Mouse (Mus musculus): Measurements from ENCODE around the gene Kcnip2. TPM values are rescaled to one million over a fixed set of nuclear protein-coding genes. Genes with fewer than 3 reads are reported as not detected.
A peak's percentile ranks its signal among the peaks of the same experiment; 100 is the strongest.

Gene Kcnip2
- 1.6 and 1.8 TPM in 2 replicates for polyA plus RNA-seq (2015; fragmentation: Nextera tagmentation; extraction: Ambion mirVana)

DNA sequence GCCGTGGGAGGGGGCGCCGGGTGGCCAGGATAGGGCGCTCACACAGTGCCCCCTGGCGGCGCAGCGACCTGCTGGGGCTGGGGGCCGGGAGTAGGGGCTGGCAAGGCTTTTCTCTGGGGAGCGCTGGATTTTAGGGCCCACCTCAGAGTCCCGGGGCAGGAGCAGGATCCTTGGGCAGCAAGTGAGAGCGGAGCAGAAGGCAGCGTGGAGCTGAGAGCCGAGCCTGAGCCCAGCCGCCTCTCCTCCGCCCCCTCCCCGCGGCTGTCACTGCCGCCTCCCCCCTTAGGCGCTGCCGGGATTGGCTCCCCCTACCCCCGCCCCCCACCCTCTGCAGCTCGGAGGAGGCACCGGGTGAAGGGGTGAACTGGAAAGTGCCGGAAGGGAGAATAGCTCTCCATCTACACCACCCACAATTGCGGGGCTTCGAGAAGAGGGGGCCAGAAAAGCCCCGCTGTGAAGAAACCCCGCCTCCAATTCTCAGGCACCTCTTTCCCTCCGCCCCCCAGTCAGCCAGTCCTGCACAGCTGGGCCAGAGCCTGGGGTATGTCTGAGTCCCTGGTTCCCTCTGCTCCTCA lies at the start of gene Kcnip2:
TSS of gene Kcnip2 (minus strand) at position 231 of the 575 bp plus-strand sequence.
- peak within 1 kb of the TSS; percentile 34; the same call in 1 of the 2 replicates for H3K9ac ChIP-seq

DNA sequence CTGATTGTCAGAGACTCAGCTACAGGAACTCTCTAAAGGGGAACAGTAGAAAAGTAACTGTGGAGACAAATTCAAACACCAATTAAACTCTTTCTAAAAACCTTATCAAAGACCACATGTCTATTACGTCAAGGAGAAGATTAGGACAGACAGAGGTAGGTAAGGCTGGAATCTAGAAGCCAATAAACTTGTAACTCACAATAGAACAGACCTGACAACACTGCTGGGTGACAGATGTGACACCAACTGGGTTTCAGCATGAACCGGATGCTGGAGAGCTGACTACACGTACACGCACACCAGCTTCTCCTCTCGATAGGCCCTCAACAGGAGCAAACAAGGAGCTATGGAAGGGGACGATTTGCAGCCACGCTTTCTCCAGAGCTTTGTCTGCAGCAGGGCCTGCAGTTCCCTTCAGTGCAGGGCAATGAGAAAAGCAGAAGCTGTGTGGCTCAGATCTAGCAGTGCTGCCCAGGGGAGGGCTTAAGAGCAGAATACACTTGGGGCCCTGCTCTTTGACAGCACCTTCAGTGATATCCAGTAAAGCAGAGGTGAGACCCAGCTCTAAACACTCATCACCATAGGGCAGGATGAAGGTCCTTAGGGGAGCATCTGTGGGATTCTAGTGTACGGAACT lies 39.5 kb upstream of the Kcnip2 start:
- no peak overlapping the region for H3K27ac ChIP-seq
- ATAC-seq = no peak
- no peak overlapping the region for H3K4me3 ChIP-seq (replicated peaks)
- H3K4me2 ChIP-seq (replicated peaks) = no peak overlapping the region
- no peaks in the 10 kb centered on the region for H3K36me3 ChIP-seq
- H3K9ac ChIP-seq = no peak overlapping the region
- no peaks in the 10 kb centered on the region for H3K4me1 ChIP-seq (replicated peaks)
- WGBS = 64% methylated on average over 8 of the region's 8 CpGs
- H3K27me3 ChIP-seq (replicated peaks) = no peaks in the 10 kb centered on the region
- H3K9me3 ChIP-seq = no peaks in the 10 kb centered on the region

More for the DNA sequence above, at the start of gene Kcnip2:
- H3K36me3 ChIP-seq = no peaks in the 10 kb centered on the region
- H3K4me3 ChIP-seq (replicated peaks) = peak within 1 kb of the TSS; percentile 38
- peak within 1 kb of the TSS; percentile 84 for H3K4me2 ChIP-seq (replicated peaks)
- 1% methylated on average over 26 of the region's 29 CpGs for WGBS
- no peaks in the 10 kb centered on the region for H3K9me3 ChIP-seq
- peak; percentile 61 for ATAC-seq
- peaks cover 9% of the 10 kb centered on the region; the same call in 1 of the 2 replicates for H3K27me3 ChIP-seq (replicated peaks)
- no peak within 1 kb of the TSS for H3K27ac ChIP-seq
- H3K4me1 ChIP-seq (replicated peaks) = peaks cover 47% of the 10 kb centered on the region

DNA sequence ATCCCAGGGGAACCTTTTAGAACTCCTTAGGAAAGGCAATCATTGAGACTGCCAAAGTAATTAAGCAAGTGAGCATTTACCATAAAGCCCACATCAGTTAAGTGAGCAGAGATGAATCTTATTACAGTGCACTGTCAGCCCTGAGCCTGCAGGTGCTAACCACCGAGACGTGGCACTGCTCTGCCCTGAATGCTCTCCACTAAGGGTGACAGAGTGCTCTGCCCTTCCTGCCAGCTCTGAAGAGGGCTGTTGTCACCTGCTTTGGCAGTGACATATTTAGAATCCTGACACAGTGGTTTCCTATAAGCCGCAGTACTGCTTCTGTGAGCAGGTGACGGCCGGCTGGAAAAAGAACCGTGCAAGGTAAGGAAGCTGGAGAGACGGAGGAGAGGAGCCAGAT lies 38.7 kb upstream of the Kcnip2 start:
- Histone ChIP-seq H3K9me3 (no peaks in the 10 kb centered on the region), H3K4me1 (replicated peaks) (no peaks in the 10 kb centered on the region), H3K4me2 (replicated peaks) (no peak overlapping the region), H3K27me3 (replicated peaks) (no peaks in the 10 kb centered on the region), H3K27ac (no peak overlapping the region), H3K36me3 (no peaks in the 10 kb centered on the region), H3K4me3 (replicated peaks) (no peak overlapping the region), H3K9ac (no peak overlapping the region)
- no peak for ATAC-seq
- 74% methylated on average over 7 of the region's 7 CpGs for WGBS

DNA sequence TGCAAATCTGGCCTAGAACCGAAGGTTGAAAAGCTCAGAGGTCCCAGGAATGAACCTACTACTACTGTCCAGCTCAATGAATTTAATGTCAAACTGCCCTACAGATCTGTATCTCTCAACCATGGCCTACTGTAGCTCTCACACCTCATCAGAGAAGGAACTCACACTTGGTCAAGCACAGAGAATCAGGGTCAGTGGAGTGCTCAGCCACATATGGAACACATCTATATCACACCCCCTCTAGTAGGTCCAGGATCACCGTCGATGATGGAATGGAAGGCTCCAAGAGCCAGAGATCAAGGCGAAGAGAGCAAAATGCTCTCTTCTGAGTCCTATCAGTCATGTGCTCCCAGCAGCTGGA lies 31.9 kb upstream of the Kcnip2 start:
- Histone ChIP-seq H3K4me2 (replicated peaks) (no peak overlapping the region), H3K27ac (no peak overlapping the region), H3K27me3 (replicated peaks) (no peaks in the 10 kb centered on the region), H3K36me3 (no peaks in the 10 kb centered on the region), H3K9me3 (no peaks in the 10 kb centered on the region), H3K9ac (no peak overlapping the region), H3K4me3 (replicated peaks) (no peak overlapping the region), H3K4me1 (replicated peaks) (no peaks in the 10 kb centered on the region)
- no peak for ATAC-seq
- 66% methylated on average over 4 of the region's 4 CpGs for WGBS

DNA sequence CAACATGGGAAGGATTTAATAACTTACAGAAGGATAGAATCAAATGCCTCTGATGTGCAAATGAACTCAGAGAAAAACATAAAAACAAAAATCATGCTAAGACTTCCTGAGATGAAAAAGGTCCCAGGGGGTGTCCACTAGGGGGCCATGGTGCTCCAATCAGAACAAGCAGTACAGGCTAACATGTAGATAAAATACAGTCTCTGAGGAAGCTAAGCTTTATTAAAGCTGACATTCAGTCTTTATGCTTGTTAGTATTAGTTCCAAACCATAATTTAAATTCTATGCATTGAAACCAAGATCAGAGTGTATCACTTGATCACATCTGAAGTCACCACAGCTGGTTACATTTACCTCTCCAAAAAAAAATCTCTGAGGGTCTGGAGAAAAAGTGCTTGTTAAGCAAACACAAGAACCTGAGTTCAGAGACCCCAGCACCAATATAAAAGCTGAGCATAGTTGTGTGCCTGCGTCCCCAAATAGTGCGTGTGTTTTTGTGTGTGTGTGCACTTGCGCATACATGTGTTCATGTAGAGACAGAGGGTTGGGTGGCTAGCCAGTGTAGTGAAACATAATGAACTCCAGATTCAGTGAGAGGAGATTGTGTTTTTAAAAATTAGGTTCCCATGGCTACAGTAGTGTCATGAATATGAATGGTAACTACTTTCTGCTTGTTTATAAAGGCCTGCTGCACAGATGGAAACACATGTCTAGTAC lies 31.3 kb upstream of the Kcnip2 start:
- ATAC-seq = no peak
- no peaks in the 10 kb centered on the region for H3K9me3 ChIP-seq
- no peaks in the 10 kb centered on the region for H3K27me3 ChIP-seq (replicated peaks)
- H3K4me3 ChIP-seq (replicated peaks) = no peak overlapping the region
- no peak overlapping the region for H3K4me2 ChIP-seq (replicated peaks)
- H3K9ac ChIP-seq = no peak overlapping the region
- WGBS = 82% methylated on average over 3 of the region's 3 CpGs
- H3K4me1 ChIP-seq (replicated peaks) = no peaks in the 10 kb centered on the region
- H3K36me3 ChIP-seq = no peaks in the 10 kb centered on the region
- no peak overlapping the region for H3K27ac ChIP-seq

DNA sequence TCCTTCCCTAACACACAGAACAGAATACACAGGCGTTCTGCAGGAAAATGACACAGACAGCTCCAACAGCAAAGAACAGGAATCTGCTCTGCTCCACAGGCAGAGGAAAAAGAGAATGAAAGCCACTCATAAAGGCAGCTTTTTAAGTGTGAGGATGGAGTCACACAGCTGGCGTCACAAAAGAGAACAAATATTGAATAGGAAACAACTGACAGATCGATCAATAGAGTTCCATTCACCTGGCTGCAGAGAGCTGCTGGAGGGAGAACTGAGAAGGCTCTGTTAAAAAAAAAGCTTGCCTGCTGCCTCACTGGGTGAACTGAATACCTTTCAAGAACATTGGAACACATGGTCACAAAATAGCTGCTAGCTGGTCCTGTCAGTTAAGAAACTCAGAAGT lies 28.3 kb upstream of the Kcnip2 start:
- Histone ChIP-seq H3K27ac (no peak overlapping the region), H3K36me3 (no peaks in the 10 kb centered on the region), H3K4me2 (replicated peaks) (no peak overlapping the region), H3K27me3 (replicated peaks) (no peaks in the 10 kb centered on the region), H3K9ac (no peak overlapping the region), H3K9me3 (no peaks in the 10 kb centered on the region), H3K4me3 (replicated peaks) (no peak overlapping the region), H3K4me1 (replicated peaks) (no peaks in the 10 kb centered on the region)
- ATAC-seq = no peak
- WGBS = 67% methylated on average over 3 of the region's 3 CpGs

DNA sequence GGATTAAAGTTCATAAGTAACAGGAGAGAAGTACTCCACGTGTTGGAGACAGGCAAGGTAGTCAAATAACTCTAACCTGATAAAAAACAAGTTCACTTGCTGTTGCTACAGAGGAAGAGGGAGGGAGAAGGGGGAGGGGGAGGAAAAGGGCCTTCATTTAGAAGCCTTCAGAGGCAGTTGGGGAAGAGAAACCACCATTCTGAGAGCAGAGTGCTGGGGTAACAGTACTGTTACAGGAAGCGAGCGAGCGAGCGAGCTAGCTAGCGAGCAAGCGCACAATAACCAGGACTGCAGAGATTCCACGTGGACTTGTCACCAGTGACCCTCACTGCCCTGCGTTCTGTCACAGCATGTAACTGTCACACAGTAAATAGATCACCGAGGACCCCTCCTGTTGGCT lies 27.6 kb upstream of the Kcnip2 start:
- Histone ChIP-seq H3K4me1 (replicated peaks) (no peaks in the 10 kb centered on the region), H3K4me2 (replicated peaks) (no peak overlapping the region), H3K4me3 (replicated peaks) (no peak overlapping the region), H3K9ac (no peak overlapping the region), H3K9me3 (no peaks in the 10 kb centered on the region), H3K36me3 (no peaks in the 10 kb centered on the region), H3K27me3 (replicated peaks) (no peaks in the 10 kb centered on the region), H3K27ac (no peak overlapping the region)
- 0 out of 2 replicates have a peak, but pooled peaks have one; percentile 28 for ATAC-seq
- WGBS = 52% methylated on average over 10 of the region's 10 CpGs

DNA sequence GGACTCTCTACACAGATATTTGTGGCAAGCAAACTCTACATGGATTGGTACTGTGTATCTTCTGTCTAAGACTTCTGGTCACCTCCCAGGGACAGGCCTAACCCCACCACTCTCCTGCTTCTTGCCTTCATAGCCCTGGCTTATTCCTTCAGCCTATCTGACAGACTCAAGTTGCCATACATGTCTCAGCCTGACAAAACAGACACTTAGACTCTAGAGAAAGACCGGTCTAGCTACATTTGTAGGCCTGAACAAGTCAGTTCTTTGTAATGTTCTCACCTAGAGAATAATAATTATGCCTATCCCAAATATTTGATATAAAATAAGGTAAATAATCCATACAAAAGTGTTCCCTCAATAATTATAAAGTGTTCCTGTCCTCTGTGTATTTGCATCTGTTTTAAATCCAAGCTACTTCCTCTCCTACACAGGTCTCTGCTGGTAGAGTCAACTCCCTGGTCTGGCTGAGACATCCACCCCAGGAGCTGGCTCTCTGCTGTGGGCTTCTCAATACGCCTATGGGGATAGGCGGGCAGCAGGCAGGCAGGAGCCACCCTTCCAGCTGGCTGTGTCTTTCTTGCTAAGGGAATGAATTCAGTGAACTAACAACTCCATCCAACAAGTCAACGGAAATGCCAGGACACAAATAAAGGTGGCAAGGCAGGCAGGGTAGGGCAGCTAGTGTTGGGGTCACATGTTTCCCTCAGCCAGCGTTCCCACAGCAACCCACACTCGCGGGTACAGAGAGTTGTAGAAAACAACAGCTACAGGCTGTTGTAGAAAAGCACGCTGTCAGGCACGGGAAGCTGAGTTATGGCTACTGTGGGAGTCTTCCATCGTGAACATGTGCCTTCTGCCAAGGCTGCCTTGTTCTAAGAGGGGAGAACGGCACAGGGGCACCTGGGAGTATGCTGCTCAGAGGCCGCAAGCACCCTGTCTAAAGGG lies 21.5 kb upstream of the Kcnip2 start:
- H3K27ac ChIP-seq = no peak overlapping the region
- no peak overlapping the region for H3K4me2 ChIP-seq (replicated peaks)
- H3K9me3 ChIP-seq = no peaks in the 10 kb centered on the region
- H3K27me3 ChIP-seq (replicated peaks) = no peaks in the 10 kb centered on the region
- ATAC-seq = no peak
- WGBS = 69% methylated on average over 12 of the region's 12 CpGs
- no peak overlapping the region for H3K9ac ChIP-seq
- H3K4me3 ChIP-seq (replicated peaks) = no peak overlapping the region
- H3K36me3 ChIP-seq = no peaks in the 10 kb centered on the region
- H3K4me1 ChIP-seq (replicated peaks) = no peaks in the 10 kb centered on the region

DNA sequence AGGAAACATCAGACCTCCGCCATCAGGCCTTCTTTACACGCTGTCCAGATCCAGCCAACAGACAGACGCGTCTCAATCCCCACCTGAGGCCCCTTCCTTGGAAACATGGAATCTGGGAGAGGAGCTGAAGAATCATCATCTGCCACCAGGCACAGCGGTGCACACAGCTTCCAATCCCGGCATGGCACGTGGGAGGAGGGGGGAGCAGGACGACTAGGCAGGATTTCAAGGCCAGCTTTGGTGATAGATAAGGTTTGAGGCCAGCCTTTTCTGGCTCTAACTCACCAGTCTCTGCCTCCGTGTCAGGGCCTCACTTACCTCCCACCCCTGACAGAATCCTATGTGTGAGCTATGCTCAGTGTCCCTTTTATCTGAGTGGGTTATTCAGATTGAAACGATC lies 19.6 kb upstream of the Kcnip2 start:
- WGBS = 70% methylated on average over 10 of the region's 10 CpGs
- Histone ChIP-seq H3K9ac (no peak overlapping the region), H3K4me3 (replicated peaks) (no peak overlapping the region), H3K4me2 (replicated peaks) (no peak overlapping the region), H3K9me3 (no peaks in the 10 kb centered on the region), H3K4me1 (replicated peaks) (no peaks in the 10 kb centered on the region), H3K36me3 (no peaks in the 10 kb centered on the region), H3K27ac (no peak overlapping the region), H3K27me3 (replicated peaks) (no peaks in the 10 kb centered on the region)
- ATAC-seq = no peak

DNA sequence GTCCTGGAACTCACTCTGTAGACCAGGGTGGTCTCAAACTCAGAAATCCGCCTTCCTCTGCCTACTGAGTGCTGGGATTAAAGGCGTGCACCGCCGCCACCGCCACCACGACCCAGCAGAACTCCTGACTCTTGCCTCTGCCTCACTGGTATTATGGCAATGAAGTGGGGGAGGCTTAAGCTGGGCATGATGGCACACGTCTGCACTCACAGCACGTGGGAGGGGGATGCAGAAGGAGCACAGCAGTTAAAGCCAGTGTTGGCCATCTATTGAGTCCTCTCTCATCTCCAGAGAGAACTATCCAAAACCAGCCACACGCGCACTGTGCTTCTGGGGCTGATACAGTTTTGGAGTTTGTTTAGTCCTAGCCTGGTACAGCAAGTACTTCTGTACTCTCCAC lies 17.8 kb upstream of the Kcnip2 start:
- no peaks in the 10 kb centered on the region for H3K36me3 ChIP-seq
- no peak for ATAC-seq
- no peak overlapping the region for H3K4me3 ChIP-seq (replicated peaks)
- no peak overlapping the region for H3K4me2 ChIP-seq (replicated peaks)
- H3K4me1 ChIP-seq (replicated peaks) = no peaks in the 10 kb centered on the region
- H3K27me3 ChIP-seq (replicated peaks) = no peaks in the 10 kb centered on the region
- no peak overlapping the region for H3K9ac ChIP-seq
- H3K27ac ChIP-seq = no peak overlapping the region
- WGBS = 86% methylated on average over 10 of the region's 10 CpGs
- no peaks in the 10 kb centered on the region for H3K9me3 ChIP-seq

DNA sequence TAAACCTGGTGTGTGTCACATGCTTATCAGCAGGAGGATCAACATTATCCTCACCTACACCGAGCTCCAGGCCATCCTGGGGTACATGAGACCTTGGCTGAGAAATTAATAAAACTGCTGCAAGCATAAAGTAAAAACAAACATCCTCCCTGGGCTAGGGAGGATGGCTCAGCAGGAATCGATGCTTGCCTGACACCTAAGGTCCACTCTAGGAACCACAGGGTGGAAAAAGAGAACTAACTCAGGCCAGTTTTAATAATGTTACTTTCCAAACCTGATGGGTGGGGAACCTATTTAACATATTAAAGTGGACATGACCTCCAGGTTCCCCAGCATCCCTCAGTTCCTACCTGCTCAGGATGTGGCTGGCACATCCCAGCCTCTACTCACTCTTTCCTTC lies 14.8 kb upstream of the Kcnip2 start:
- H3K36me3 ChIP-seq = no peaks in the 10 kb centered on the region
- no peaks in the 10 kb centered on the region for H3K4me1 ChIP-seq (replicated peaks)
- 49% methylated on average over 2 of the region's 2 CpGs for WGBS
- H3K27me3 ChIP-seq (replicated peaks) = no peaks in the 10 kb centered on the region
- ATAC-seq = no peak
- no peak overlapping the region for H3K27ac ChIP-seq
- H3K9ac ChIP-seq = no peak overlapping the region
- H3K4me2 ChIP-seq (replicated peaks) = no peak overlapping the region
- H3K4me3 ChIP-seq (replicated peaks) = no peak overlapping the region
- no peaks in the 10 kb centered on the region for H3K9me3 ChIP-seq

DNA sequence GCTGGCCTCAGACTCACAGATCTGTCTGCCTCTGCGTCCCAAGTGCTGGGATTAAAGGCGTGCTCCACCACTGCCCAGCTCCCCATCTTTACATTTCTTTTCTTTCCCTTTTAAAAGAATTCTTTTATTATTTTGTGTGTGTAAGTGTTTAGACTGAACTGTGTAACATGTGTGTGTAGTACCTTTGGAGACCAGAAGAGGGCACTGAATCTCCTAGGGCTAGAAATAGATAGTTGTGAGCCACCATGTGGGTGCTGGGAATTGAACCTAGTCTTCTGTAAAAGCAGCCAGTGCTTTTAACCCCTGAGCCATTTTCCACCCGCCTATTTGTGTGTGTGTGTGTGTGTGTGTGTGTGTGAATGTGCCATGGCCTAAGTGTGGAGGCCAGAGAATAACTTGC lies 11.9 kb upstream of the Kcnip2 start:
- Histone ChIP-seq H3K27ac (no peak overlapping the region), H3K36me3 (no peaks in the 10 kb centered on the region), H3K9me3 (no peaks in the 10 kb centered on the region), H3K4me1 (replicated peaks) (no peaks in the 10 kb centered on the region), H3K4me2 (replicated peaks) (no peak overlapping the region), H3K9ac (no peak overlapping the region), H3K27me3 (replicated peaks) (no peaks in the 10 kb centered on the region), H3K4me3 (replicated peaks) (no peak overlapping the region)
- over 99% methylated on average over 3 of the region's 3 CpGs for WGBS
- ATAC-seq = no peak
